In genomic region chr6:124856321-124856720, GRCm38 (mm10) we compare ENCODE assay signal across 9 mouse cellular contexts. TPM values are rescaled to one million over a fixed set of nuclear protein-coding genes. Genes with fewer than 3 reads are reported as not detected.
A peak's percentile ranks its signal among the peaks of the same experiment; 100 is the strongest.
DNase-seq lines count a peak whose midpoint lies in the region; ATAC-seq and TF ChIP-seq lines count a peak whose summit lies in the region.
"Had no signal": no experiment of that assay in that cellular context is flagged by ENCODE, and none has a peak within 500 bp of the region (broad histone marks: within the 10 kb centered on the region; RNA-seq: fewer than 3 reads in every experiment).

No protein-coding gene starts in this region.

- H3K9ac ChIP-seq in liver, embryonic 13.5 days = no peak overlapping the region
- peak overlapping the region; percentile 93; the same call in 1 of the 2 replicates for H3K9ac ChIP-seq in stomach, embryonic 14.5 days (replicated peaks; ENCODE audit: low read depth, low read length)

- no peaks in the 10 kb centered on the region for H3K9me3 ChIP-seq in hindbrain, embryonic 10.5 days
- no peaks in the 10 kb centered on the region for H3K9me3 ChIP-seq in liver, embryonic 13.5 days (replicated peaks)
- no peaks in the 10 kb centered on the region for H3K9me3 ChIP-seq in stomach, embryonic 14.5 days (ENCODE audit: control insufficient read depth, low read depth, low read length)

- TF ChIP-seq CTCF in left cerebral cortex, adult 2 months (IDR thresholded peaks at IDR 0.05) = no peak

- peak overlapping the region; percentile 58 for H3K4me3 ChIP-seq in left cerebral cortex, adult 2 months
- H3K4me3 ChIP-seq in hindbrain, embryonic 10.5 days = peak overlapping the region; percentile 86
- H3K4me3 ChIP-seq in liver, embryonic 13.5 days (replicated peaks) = peak overlapping the region; percentile 60
- peak overlapping the region; percentile 66 for H3K4me3 ChIP-seq in stomach, embryonic 14.5 days (ENCODE audit: low read depth, low read length)

- intact Hi-C loops in left cerebral cortex, adult 2 months (cut with DNase I) = loop anchor here (5.0 kb wide), 1 partner anchor 226 kb away; no protein-coding TSS in a partner anchor

- peaks cover 61% of the 10 kb centered on the region for H3K4me1 ChIP-seq in hindbrain, embryonic 10.5 days (replicated peaks)
- H3K4me1 ChIP-seq in liver, embryonic 13.5 days (replicated peaks) = peaks cover 8% of the 10 kb centered on the region
- peaks cover 8% of the 10 kb centered on the region; the same call in 1 of the 2 replicates for H3K4me1 ChIP-seq in stomach, embryonic 14.5 days (ENCODE audit: control insufficient read depth, insufficient read depth, low read length)

- peaks cover 18% of the 10 kb centered on the region for H3K36me3 ChIP-seq in hindbrain, embryonic 10.5 days
- no peaks in the 10 kb centered on the region for H3K36me3 ChIP-seq in liver, embryonic 13.5 days
- no peaks in the 10 kb centered on the region; the same call in none of the 2 replicates for H3K36me3 ChIP-seq in stomach, embryonic 14.5 days (ENCODE audit: control insufficient read depth, insufficient read depth, low read length)

- H3K27ac ChIP-seq in left cerebral cortex, adult 2 months = peak overlapping the region; percentile 48; the same call in 1 of the 2 replicates
- peak overlapping the region; percentile 97 for H3K27ac ChIP-seq in hindbrain, embryonic 10.5 days
- no peak overlapping the region for H3K27ac ChIP-seq in liver, embryonic 13.5 days
- H3K27ac ChIP-seq in stomach, embryonic 14.5 days (ENCODE audit: low read length) = peak overlapping the region; percentile 96

- ATAC-seq in liver, embryonic 13.5 days (ENCODE audit: low read depth) = no peak
- ATAC-seq in stomach, embryonic 14.5 days (ENCODE audit: insufficient number of reproducible peaks, insufficient read depth, low FRiP score, low read depth) = no peak

- peak; percentile 38 to 51 for DNase-seq in left cerebral cortex, adult 2 months (ENCODE audit: extremely low spot score in 1 of 2, low spot score in 2 of 2)
- no peak for DNase-seq in left cerebral cortex, adult 11 months (ENCODE audit: low spot score)
- peak; percentile 74 to 85 for DNase-seq in cerebellum, postnatal 14 days
- DNase-seq in hindbrain, embryonic 10.5 days (ENCODE audit: low spot score) = peak; percentile 71
- no peak for DNase-seq in liver, embryonic 13.5 days
- DNase-seq in Muller cell, postnatal 12 days (ENCODE audit: inconsistent ontology term) = no peak
- DNase-seq in spleen, postnatal 10 days (ENCODE audit: low spot score in 2 of 2) = no peak

- peak overlapping the region; percentile 73 for H3K4me2 ChIP-seq in liver, embryonic 13.5 days
- peak overlapping the region; percentile 73 for H3K4me2 ChIP-seq in stomach, embryonic 14.5 days (replicated peaks; ENCODE audit: low read depth, low read length)

- 8% methylated on average over 14 of the region's 14 CpGs for WGBS in hindbrain, embryonic 10.5 days
- 18% methylated on average over 14 of the region's 14 CpGs for WGBS in liver, embryonic 13.5 days (ENCODE audit: insufficient replicate concordance)
- 4% methylated on average over 14 of the region's 14 CpGs for WGBS in stomach, embryonic 14.5 days

- H3K27me3 ChIP-seq in hindbrain, embryonic 10.5 days (ENCODE audit: insufficient read depth, poor library complexity, severe bottlenecking) = peaks cover 31% of the 10 kb centered on the region
- H3K27me3 ChIP-seq in liver, embryonic 13.5 days = peaks cover 78% of the 10 kb centered on the region
- H3K27me3 ChIP-seq in stomach, embryonic 14.5 days (ENCODE audit: control insufficient read depth, insufficient read depth, low read length) = no peaks in the 10 kb centered on the region

RNA-seq across cellular contexts. Expression of gene P3h3, which starts 1.2 kb away (rescaled TPM):
- total RNA-seq in left cerebral cortex, adult 2 months (2021) = 10 to 100 TPM; 29.1 to 33.1 TPM
- 12.6 and 13.4 TPM in 2 replicates for polyA plus RNA-seq in hindbrain, embryonic 10.5 days (2016; fragmentation: Nextera tagmentation; extraction: Ambion mirVana)
- 1.4 and 1.9 TPM in 2 replicates for polyA plus RNA-seq in liver, embryonic 13.5 days (2015; fragmentation: Nextera tagmentation; extraction: Ambion mirVana)
- 43.2 and 43.9 TPM in 2 replicates for polyA plus RNA-seq in stomach, embryonic 14.5 days (2014; fragmentation: Nextera tagmentation; extraction: Ambion mirVana)
- total RNA-seq: neutrophil, adult 5-6 weeks had no signal

RNA-seq across cellular contexts. Expression of gene Gpr162, which starts 7.5 kb away (rescaled TPM):
- 100 to 1,000 TPM; 231 to 248 TPM for total RNA-seq in left cerebral cortex, adult 2 months (2021)
- polyA plus RNA-seq in hindbrain, embryonic 10.5 days (2016; fragmentation: Nextera tagmentation; extraction: Ambion mirVana) = 2.3 and 5.0 TPM in 2 replicates
- 0.08 and 0.14 TPM in 2 replicates for polyA plus RNA-seq in liver, embryonic 13.5 days (2015; fragmentation: Nextera tagmentation; extraction: Ambion mirVana)
- polyA plus RNA-seq in stomach, embryonic 14.5 days (2014; fragmentation: Nextera tagmentation; extraction: Ambion mirVana) = 0.91 and 1.0 TPM in 2 replicates
- total RNA-seq: neutrophil, adult 5-6 weeks had no signal

RNA-seq across cellular contexts. Expression of gene Gnb3, which starts 16.2 kb away (rescaled TPM):
- total RNA-seq in left cerebral cortex, adult 2 months (2021) = not detected
- 0.44 and 0.76 TPM in 2 replicates for polyA plus RNA-seq in hindbrain, embryonic 10.5 days (2016; fragmentation: Nextera tagmentation; extraction: Ambion mirVana)
- polyA plus RNA-seq in liver, embryonic 13.5 days (2015; fragmentation: Nextera tagmentation; extraction: Ambion mirVana) = 0.16 and 0.23 TPM in 2 replicates
- 1.4 and 1.5 TPM in 2 replicates for polyA plus RNA-seq in stomach, embryonic 14.5 days (2014; fragmentation: Nextera tagmentation; extraction: Ambion mirVana)

RNA-seq across cellular contexts. Expression of gene Cdca3, which starts 27.0 kb away (rescaled TPM):
- total RNA-seq in left cerebral cortex, adult 2 months (2021) = under 1 TPM; 0.63 to 0.66 TPM
- 232 and 255 TPM in 2 replicates for polyA plus RNA-seq in hindbrain, embryonic 10.5 days (2016; fragmentation: Nextera tagmentation; extraction: Ambion mirVana)
- 202 and 204 TPM in 2 replicates for polyA plus RNA-seq in liver, embryonic 13.5 days (2015; fragmentation: Nextera tagmentation; extraction: Ambion mirVana)
- polyA plus RNA-seq in stomach, embryonic 14.5 days (2014; fragmentation: Nextera tagmentation; extraction: Ambion mirVana) = 151 and 163 TPM in 2 replicates

RNA-seq across cellular contexts. Expression of gene Usp5, which starts 27.0 kb away (rescaled TPM):
- total RNA-seq in left cerebral cortex, adult 2 months (2021) = 100 to 1,000 TPM; 184 to 190 TPM
- 206 and 211 TPM in 2 replicates for polyA plus RNA-seq in hindbrain, embryonic 10.5 days (2016; fragmentation: Nextera tagmentation; extraction: Ambion mirVana)
- 63.5 and 67.5 TPM in 2 replicates for polyA plus RNA-seq in liver, embryonic 13.5 days (2015; fragmentation: Nextera tagmentation; extraction: Ambion mirVana)
- 121 and 123 TPM in 2 replicates for polyA plus RNA-seq in stomach, embryonic 14.5 days (2014; fragmentation: Nextera tagmentation; extraction: Ambion mirVana)

Comparison
In these comparisons a context has a peak if more than half of its experiments do, and no peak if none do; other contexts are left out.
1. DNase-seq: peak in left cerebral cortex, adult 2 months (2 of 2), cerebellum, postnatal 14 days (2 of 2) and hindbrain, embryonic 10.5 days (single experiment); none in left cerebral cortex, adult 11 months (single experiment), liver, embryonic 13.5 days (single experiment), Muller cell, postnatal 12 days (single experiment) and spleen, postnatal 10 days (0 of 2).
2. Peak in every context shown above with its lines, with median percentiles within 50 percentile points of each other: H3K4me3 ChIP-seq.